Mouse (Mus musculus) thymus, postnatal 4 days (tissue): ENCODE measurements around the gene Atxn2.
A peak's percentile ranks its signal among the peaks of the same experiment; 100 is the strongest.
"Not testable (repeated sequence)": the region's sequence is repeated elsewhere in the genome, so short reads cannot be mapped to it uniquely, and the experiment has no call there.

ENCODE experiments used
- DNase-seq: peaks from one replicate; pipeline ENCODE4 v3.0.0; 2021

Atxn2 gene

GRCm38 (mm10) chr5:121711174-121711927 is at the start of gene Atxn2:
Gene Atxn2, plus strand, starts transcription at chr5:121711337.
- DNase-seq: peak; percentile 88

DNA sequence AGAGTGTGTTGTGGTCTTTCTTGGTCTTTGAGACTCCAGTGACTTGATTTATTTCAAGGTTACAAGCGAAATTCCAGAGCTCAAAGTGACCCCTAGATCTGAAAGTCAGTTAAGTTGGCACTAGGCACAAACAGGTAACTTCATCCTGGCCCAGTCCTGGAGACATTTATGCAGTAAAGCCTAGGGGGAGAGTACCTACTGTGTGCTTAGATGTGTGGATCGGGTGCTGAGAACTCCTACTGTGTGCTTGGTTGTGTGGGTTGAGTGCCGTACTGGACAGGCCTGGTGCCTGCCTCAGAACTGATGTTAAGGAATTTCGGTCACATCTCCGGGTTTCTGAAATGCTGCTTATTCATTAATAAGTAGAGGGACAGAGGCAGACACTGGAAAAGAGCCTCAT is 49.6 kb upstream of the Atxn2 start:
- no peak for DNase-seq

DNA sequence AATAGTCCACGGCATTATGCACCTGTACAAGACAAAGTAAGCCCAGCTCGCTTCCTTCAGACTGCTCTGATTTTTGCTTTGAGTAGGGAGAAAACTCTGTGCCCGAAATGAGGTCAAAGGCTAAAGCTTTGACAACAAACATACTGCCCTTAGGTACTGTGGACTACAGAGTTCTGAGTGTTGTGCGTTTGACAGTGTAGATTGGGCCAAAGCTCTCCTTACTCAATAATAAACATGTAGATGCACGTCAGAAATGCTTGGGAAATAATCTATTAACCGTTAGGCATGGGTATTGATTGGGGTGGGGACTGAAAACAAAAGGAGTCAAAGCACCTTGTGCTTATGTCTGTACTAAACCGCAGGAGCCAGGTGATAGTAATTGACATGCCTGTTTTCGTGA is 47.7 kb upstream of the Atxn2 start:
- DNase-seq: no peak

- no peak for DNase-seq
Measured at GRCm38 (mm10) chr5:121664078-121664477, 47.1 kb upstream of the Atxn2 start.

DNA sequence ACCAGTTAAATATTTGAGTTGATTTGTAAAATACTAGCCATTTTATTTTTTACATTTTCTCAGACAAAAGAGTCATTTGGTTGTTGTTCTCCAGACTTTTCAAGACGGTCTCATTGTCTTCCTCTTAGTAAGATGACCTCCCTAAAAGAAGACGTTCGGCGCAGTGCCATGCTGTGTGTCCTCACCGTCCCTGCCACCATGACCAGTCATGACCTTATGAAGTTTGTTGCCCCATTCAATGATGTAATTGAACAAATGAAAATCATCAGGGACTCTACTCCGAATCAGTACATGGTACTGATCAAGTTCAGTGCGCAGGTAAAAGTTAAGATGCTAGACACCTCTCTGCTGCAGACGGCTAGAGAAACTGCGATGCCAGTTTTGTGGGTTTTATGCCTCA is 46.2 kb upstream of the Atxn2 start:
- no peak for DNase-seq

- no peak for DNase-seq
Measured at GRCm38 (mm10) chr5:121667067-121667466, 44.1 kb upstream of the Atxn2 start.

- DNase-seq: no peak
Measured at GRCm38 (mm10) chr5:121668411-121668810, 42.7 kb upstream of the Atxn2 start.

- DNase-seq: peak; percentile 68
Measured at GRCm38 (mm10) chr5:121670412-121670811, 40.7 kb upstream of the Atxn2 start.

- no peak for DNase-seq
Measured at GRCm38 (mm10) chr5:121682250-121682649, 28.9 kb upstream of the Atxn2 start.

DNA sequence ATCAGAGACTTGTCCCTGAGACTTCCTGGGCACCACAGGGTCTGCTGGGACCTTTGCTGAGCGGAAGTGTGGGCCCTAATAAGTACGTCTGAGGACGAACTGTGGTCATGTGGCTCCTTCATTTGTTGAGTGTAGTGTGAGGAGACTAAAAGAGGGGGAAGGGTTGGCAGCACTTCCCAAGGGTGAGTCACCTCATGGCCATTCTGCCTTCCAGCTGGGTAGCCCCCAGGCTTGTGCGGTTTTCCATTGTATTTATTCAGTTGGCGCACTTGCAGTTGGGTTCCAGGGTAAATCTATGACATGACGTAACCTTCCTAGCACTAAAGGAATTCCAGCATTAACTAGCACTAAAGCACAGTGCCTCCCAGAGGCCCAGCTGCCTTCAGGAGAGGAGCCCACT is 25.6 kb upstream of the Atxn2 start:
- no peak for DNase-seq

- no peak for DNase-seq
Measured at GRCm38 (mm10) chr5:121686113-121686898, 24.8 kb upstream of the Atxn2 start.

DNA sequence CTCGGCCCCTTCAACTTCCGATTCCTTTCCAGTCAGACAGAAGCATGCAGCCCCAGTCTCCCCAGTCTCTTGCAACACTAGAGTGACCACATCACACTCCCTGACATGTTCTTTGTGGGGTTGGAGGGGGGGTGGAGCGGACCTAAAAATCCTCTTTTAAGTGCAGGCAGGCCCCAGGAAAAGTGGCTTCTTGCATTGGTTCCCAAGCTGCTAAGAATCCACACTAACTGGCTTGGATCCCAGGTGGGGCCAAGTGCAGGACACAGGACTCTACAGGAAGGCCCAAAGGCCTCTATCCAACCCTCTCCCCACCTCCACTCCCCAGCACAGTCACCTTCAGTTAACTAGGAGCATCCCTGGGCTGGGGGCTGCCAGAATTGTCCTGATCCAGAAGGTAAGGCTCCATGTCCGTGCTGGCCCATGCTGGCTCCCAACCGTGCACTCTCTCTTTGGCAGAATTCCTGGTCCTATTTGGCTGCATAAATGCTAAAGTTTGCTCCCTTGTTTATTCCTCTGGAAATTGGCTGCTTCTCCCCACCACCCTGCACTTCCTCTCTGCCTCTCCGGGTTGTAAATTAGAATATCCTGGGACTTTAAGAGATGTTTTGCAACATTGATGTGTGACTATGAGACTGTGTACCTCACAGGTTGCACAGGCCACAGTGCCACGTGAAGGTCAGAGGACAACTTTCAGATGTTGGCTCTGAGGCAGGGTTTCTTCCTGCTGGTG is 20.5 kb upstream of the Atxn2 start:
- no peak for DNase-seq

DNA sequence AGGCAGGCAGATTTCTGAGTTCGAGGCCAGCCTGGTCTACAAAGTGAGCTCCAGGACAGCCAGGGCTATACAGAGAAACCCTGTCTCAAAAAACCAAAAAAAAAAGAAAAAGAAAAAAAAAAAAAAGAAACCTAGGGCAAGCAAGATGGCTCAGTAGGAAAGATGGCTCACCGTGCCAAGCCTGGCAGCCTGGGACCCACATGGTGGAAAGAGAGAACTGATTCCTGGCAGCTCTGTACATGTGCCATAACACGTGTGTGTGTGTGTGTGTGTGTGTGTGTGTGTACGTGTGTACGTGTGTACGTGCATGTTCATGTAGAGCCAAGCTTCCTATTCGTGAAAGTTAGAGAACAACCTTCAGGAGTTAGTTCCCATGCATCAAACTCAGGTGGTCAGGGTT is 19.7 kb upstream of the Atxn2 start:
- not testable (repeated sequence) for DNase-seq

DNA sequence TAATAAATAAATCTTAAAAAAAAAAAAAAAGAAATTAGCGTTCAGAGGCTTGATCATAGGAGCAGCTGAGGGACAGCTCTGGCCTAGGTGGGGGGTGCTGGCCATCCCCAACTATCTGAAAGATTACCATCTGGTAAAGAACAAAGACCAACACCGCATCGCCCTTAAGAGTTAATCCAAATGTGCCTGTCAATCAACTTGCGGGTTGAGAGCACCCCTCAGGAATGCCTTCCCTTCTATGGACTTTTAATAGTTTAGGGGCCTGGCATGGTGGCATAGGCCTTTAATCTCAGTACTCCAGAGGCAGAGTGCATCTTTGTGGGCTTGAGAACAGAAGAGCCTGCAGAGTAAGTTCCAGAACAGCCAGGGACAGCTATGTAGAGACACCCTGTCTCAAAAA is 18.2 kb upstream of the Atxn2 start:
- no peak for DNase-seq

GRCm38 (mm10) chr5:121696761-121697160 is 14.4 kb upstream of the Atxn2 start:
- DNase-seq: no peak

- DNase-seq: no peak
Measured at GRCm38 (mm10) chr5:121699891-121700290, 11.2 kb upstream of the Atxn2 start.

GRCm38 (mm10) chr5:121700496-121700895 is 10.6 kb upstream of the Atxn2 start:
- DNase-seq: no peak

DNA sequence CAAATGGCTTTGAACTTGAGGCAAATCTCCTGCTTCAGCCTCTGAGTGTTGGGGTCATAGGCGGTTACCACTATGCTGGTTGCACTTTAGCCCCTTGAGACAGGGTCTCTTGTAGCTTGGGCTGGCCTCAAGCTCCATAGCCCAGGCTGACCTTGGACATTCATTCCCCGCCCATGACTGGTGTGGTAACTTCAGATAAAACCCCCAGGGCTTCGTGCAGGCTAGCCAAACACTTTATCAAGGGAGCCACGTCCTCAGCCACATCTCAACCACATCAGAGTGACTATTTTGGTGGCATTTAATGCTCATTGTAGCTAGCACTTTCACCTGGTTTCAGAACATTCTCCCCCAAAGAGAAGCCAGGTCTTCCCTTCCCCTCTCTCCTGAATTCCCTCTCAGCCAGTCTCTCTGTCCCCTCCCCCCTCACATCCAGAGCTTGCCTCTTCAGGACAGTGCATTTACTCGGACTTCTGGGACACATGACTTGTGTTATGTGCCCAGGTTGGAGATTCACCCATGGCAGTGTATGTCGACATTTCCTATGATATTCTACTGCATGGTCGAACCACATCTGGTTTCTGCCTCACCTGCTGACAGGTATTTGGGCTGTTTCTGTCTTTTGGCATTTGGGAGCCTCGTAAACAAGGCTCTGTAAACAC is 9.9 kb upstream of the Atxn2 start:
- DNase-seq: no peak

GRCm38 (mm10) chr5:121703341-121703740 is 7.8 kb upstream of the Atxn2 start:
- DNase-seq: no peak

- DNase-seq: no peak
Measured at GRCm38 (mm10) chr5:121704512-121705248, 6.5 kb upstream of the Atxn2 start.

DNA sequence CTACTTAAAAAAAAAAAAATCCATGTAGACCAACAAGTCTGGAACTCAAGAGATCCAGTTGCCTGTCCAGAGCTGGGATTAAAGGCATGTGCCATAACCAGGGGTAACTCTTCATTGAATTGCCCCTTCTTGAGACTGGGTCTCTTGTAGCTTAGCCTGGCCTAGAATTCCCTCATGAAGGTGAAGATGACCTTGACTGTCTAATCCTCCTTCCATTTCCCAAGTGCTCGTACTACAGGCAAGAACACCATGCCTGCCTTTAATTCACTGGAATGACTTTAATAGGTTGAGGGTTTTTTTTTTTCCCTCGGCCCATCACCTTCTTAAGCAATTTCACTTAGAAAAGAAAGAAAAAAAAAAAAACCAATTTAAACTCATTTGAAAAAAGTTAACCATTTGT is 735 bp upstream of the Atxn2 start:
- no peak for DNase-seq

- DNase-seq: no peak
Measured at GRCm38 (mm10) chr5:121710851-121711173, 325 bp upstream of the Atxn2 start.

DNA sequence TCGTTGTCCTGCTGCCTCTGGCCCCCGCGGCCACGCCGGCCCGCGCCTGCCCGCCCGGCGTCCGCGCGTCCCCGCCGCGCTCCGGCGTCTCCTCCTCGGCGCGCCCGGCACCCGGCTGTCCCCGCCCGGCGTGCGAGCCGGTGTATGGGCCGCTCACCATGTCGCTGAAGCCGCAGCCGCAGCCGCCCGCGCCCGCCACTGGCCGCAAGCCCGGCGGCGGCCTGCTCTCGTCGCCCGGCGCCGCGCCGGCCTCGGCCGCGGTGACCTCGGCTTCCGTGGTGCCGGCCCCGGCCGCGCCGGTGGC is 743 bp downstream of the Atxn2 start:
- DNase-seq: no peak
